Mouse (Mus musculus): ENCODE data around the gene Pdilt.

Gene Pdilt

GRCm38 (mm10) chr7:119511143-119511542 is 12.1 kb downstream of the Pdilt start:
- DNase-seq (ENCODE audit: low read depth, low spot score): no peak

- DNase-seq (ENCODE audit: low read depth, low spot score): no peak
These were observed 33.1 kb downstream of the Pdilt start for GRCm38 (mm10) chr7:119490041-119490780.

- DNase-seq (ENCODE audit: low read depth, low spot score): no peak
These were observed 36.6 kb downstream of the Pdilt start for GRCm38 (mm10) chr7:119486683-119487082.

- no peak for DNase-seq (ENCODE audit: low read depth, low spot score)
These were observed 39.1 kb downstream of the Pdilt start for GRCm38 (mm10) chr7:119484154-119484553.

- DNase-seq (ENCODE audit: low read depth, low spot score): no peak
These were observed 44.0 kb downstream of the Pdilt start, which contains the start of gene Umod for GRCm38 (mm10) chr7:119479256-119479655. TSS of gene Umod (minus strand) at chr7:119479282.

GRCm38 (mm10) chr7:119476500-119477389 is 46.5 kb downstream of the Pdilt start:
- no peak for DNase-seq (ENCODE audit: low read depth, low spot score)

GRCm38 (mm10) chr7:119459185-119459584 is 64.1 kb downstream of the Pdilt start, which contains the start of gene Gp2:
TSS of gene Gp2 (minus strand) at chr7:119459285.
- no peak for DNase-seq (ENCODE audit: low read depth, low spot score)

GRCm38 (mm10) chr7:119454192-119454591 is 69.1 kb downstream of the Pdilt start:
- DNase-seq (ENCODE audit: low read depth, low spot score): no peak

- no peak for DNase-seq (ENCODE audit: low read depth, low spot score)
These were observed 79.4 kb downstream of the Pdilt start for GRCm38 (mm10) chr7:119443849-119444248.

GRCm38 (mm10) chr7:119441938-119442337 is 81.4 kb downstream of the Pdilt start:
- no peak for DNase-seq (ENCODE audit: low read depth, low spot score)
